Mouse (Mus musculus) retina, embryonic 14.5 days (tissue): ENCODE data around the gene Prr14.
"Not testable (repeated sequence)": the region's sequence is repeated elsewhere in the genome, so short reads cannot be mapped to it uniquely, and the experiment has no call there.

Source experiments
- DNase-seq: peaks from one replicate; pipeline ENCODE4 v3.0.0-alpha.2; 2015; ENCODE audit warnings: low spot score

Prr14 gene

GRCm38 (mm10) chr7:127472060-127472459, 12.6 kb downstream of the Prr14 start:
- peak; percentile 20 for DNase-seq

- DNase-seq: peak; percentile 47
Observed at GRCm38 (mm10) chr7:127473705-127474104, 14.3 kb downstream of the Prr14 start.

GRCm38 (mm10) chr7:127474378-127475070, 15.1 kb downstream of the Prr14 start:
- no peak for DNase-seq

GRCm38 (mm10) chr7:127475186-127475740, 15.9 kb downstream of the Prr14 start:
- DNase-seq: no peak

- DNase-seq: no peak
Observed at GRCm38 (mm10) chr7:127476336-127476735, 16.9 kb downstream of the Prr14 start.

GRCm38 (mm10) chr7:127476855-127477254, 17.4 kb downstream of the Prr14 start:
- no peak for DNase-seq

- peak; percentile 100 for DNase-seq
Observed at GRCm38 (mm10) chr7:127477687-127478634, 18.6 kb downstream of the Prr14 start.

- peak; percentile 96 for DNase-seq
Observed at GRCm38 (mm10) chr7:127478635-127479317, 19.4 kb downstream of the Prr14 start, which contains the start of gene Fbrs. TSS of gene Fbrs (plus strand) at chr7:127479199.

GRCm38 (mm10) chr7:127479318-127480225, 20.2 kb downstream of the Prr14 start:
- peak; percentile 12 for DNase-seq

GRCm38 (mm10) chr7:127480321-127480720, 20.9 kb downstream of the Prr14 start:
- no peak for DNase-seq

- DNase-seq: no peak
Observed at GRCm38 (mm10) chr7:127485416-127485815, 26.0 kb downstream of the Prr14 start.

- DNase-seq: not testable (repeated sequence)
Observed at GRCm38 (mm10) chr7:127488364-127488763, 29.0 kb downstream of the Prr14 start.

- DNase-seq: no peak
Observed at GRCm38 (mm10) chr7:127489982-127490381, 30.6 kb downstream of the Prr14 start.

GRCm38 (mm10) chr7:127491846-127492245, 32.4 kb downstream of the Prr14 start:
- no peak for DNase-seq

- DNase-seq: no peak
Observed at GRCm38 (mm10) chr7:127494648-127495047, 35.2 kb downstream of the Prr14 start.

GRCm38 (mm10) chr7:127497382-127497781, 38.0 kb downstream of the Prr14 start:
- no peak for DNase-seq

- peak; percentile 73 for DNase-seq
Observed at GRCm38 (mm10) chr7:127498407-127498806, 39.0 kb downstream of the Prr14 start.

GRCm38 (mm10) chr7:127508291-127508690, 48.9 kb downstream of the Prr14 start:
- DNase-seq: no peak

- DNase-seq: not testable (repeated sequence)
Observed at GRCm38 (mm10) chr7:127509830-127510229, 50.4 kb downstream of the Prr14 start.

GRCm38 (mm10) chr7:127511241-127511640, 51.8 kb downstream of the Prr14 start:
- no peak for DNase-seq

- DNase-seq: peak; percentile 97
Observed at GRCm38 (mm10) chr7:127511808-127512230, 52.4 kb downstream of the Prr14 start, which contains the start of gene Srcap. TSS of gene Srcap (plus strand) at chr7:127511983.
